Mouse (Mus musculus): Measurements from ENCODE around the gene Rtn2.
A peak's percentile ranks its signal among the peaks of the same experiment; 100 is the strongest.

DNA sequence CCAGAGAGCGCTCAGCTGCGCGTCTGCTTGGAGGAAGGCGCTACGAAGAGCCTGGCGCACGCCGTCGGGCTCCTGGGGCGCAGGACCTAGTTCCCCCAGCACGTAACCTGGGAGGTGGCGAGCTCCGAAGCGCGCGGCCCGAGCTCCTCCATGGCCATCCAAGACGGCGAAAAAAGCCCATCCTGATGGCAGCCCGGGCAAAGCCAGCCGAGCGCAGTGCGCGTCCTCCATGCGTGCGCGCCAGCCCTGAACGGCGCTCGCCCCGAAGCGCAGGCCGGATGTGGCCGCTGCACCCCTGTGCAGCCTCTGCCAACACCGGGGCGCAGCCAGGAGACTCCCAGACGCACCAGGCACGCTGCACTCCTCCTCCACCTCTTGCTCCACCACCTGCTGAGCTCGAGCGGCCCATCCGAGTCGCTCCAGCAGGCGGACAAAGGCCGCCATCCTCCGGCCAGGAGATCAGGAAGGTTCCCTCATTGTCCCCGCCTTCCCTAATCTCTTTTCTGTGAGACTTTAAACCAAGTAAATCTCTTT is 2.8 kb upstream of the Rtn2 start, which contains the start of gene Ppm1n:
- peak; percentile 17 for TF ChIP-seq CTCF (IDR thresholded peaks at IDR 0.05; ENCODE audit: low read depth)
- TF ChIP-seq EP300 (IDR thresholded peaks at IDR 0.05; ENCODE audit: low read depth): no peak
